Mouse (Mus musculus): ENCODE results near the gene Rftn1. TPM values are rescaled to one million over a fixed set of nuclear protein-coding genes. Genes with fewer than 3 reads are reported as not detected.

Gene Rftn1
- total and polyA plus RNA-seq, 3 experiments, result 52.5 to 80.6 (median 60.5) TPM

DNA sequence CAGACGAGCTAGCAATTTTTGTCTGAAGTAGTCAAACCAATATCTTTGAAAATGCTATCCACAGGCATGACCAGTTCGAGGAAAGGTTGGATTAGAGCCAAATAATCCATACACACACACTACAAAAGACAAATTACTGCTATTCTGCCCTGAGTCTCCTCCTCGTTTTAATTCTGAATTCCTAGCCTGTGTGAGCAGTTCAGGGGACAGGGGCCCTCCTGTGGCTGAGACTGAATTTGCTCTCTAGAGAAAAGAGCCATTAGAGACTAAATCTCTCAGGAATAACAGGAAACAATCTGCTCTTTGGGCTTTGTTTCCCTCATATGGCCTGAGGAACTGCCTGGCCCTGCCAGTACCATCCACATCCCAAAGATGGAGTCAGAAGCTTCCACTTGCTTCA, 3.2 kb upstream of the Rftn1 start:
- H3K4me3 ChIP-seq (replicated peaks in 1 of 3; ENCODE audit: low read depth in 2 of 3, low read length in 2 of 3, poor library complexity in 1 of 3), result no peak overlapping the region
- peaks cover 39 to 67% of the 10 kb centered on the region in 2 experiments for H3K36me3 ChIP-seq (replicated peaks in 1 of 2; ENCODE audit: control insufficient read depth in 1 of 2, insufficient read depth in 1 of 2, low read length in 1 of 2)
- dilution Hi-C loops (cut with MboI; ENCODE audit: extremely low pct_ligation_motif_present, extremely low pct_unique_long_range_greater_than_20kb, low sequenced_read_pairs) (no loop called here), in situ Hi-C loops (cut with MboI; ENCODE audit: low pct_ligation_motif_present, low pct_unique_long_range_greater_than_20kb, low sequenced_read_pairs) (no loop called here)
- H3K27ac ChIP-seq (ENCODE audit: insufficient read depth, low read depth), result peak overlapping the region; percentile 52
- no peak for TF ChIP-seq KAT2A (IDR thresholded peaks at IDR 0.05; ENCODE audit: insufficient replicate concordance, low read length)
- TF ChIP-seq JUND (conservative IDR thresholded peaks at IDR 0.05; ENCODE audit: low read depth, low read length), result no peak
- no peak for TF ChIP-seq GABPA (IDR thresholded peaks at IDR 0.05; ENCODE audit: insufficient replicate concordance, low read depth, low read length)
- TF ChIP-seq TCF12 (IDR thresholded peaks at IDR 0.05; ENCODE audit: low read depth, low read length), result no peak
- TF ChIP-seq MAZ (IDR thresholded peaks at IDR 0.05; ENCODE audit: low read depth, low read length), result no peak
- no peak for TF ChIP-seq USF1 (IDR thresholded peaks at IDR 0.05; ENCODE audit: low read depth, low read length)
- peak; percentile 45 for TF ChIP-seq SMC3 (IDR thresholded peaks at IDR 0.05; ENCODE audit: low read depth, low read length)
- no peak for TF ChIP-seq ETS1 (conservative IDR thresholded peaks at IDR 0.05; ENCODE audit: low read depth, low read length)
- TF ChIP-seq E2F4 (IDR thresholded peaks at IDR 0.05; ENCODE audit: insufficient replicate concordance, low read depth, low read length), result no peak
- TF ChIP-seq ZC3H11A (IDR thresholded peaks at IDR 0.05; ENCODE audit: low read depth, low read length), result no peak
- TF ChIP-seq MXI1 (IDR thresholded peaks at IDR 0.05; ENCODE audit: low read depth, low read length), result no peak
- peak; percentile 3; the same call in 1 of the 2 replicates for TF ChIP-seq POLR2AphosphoS2 (IDR thresholded peaks at IDR 0.05; ENCODE audit: low read depth, low read length)
- TF ChIP-seq HCFC1 (IDR thresholded peaks at IDR 0.05; ENCODE audit: low read depth, low read length), result no peak
- no peak for TF ChIP-seq POLR2A (IDR thresholded peaks at IDR 0.05; ENCODE audit: low read depth, low read length)
- peak in 1 of 2 experiments; percentile 52; a peak in 2 of 4 replicates for TF ChIP-seq CTCF (conservative IDR thresholded peaks at IDR 0.05 in 1 of 2, IDR thresholded peaks at IDR 0.05 in 1 of 2; ENCODE audit: low read depth in 2 of 2, low read length in 2 of 2)
- no peak for TF ChIP-seq BHLHE40 (IDR thresholded peaks at IDR 0.05; ENCODE audit: low read depth, low read length)
- no peak for TF ChIP-seq UBTF (IDR thresholded peaks at IDR 0.05; ENCODE audit: low read depth, low read length)
- TF ChIP-seq MAX (IDR thresholded peaks at IDR 0.05; ENCODE audit: low read length), result no peak
- TF ChIP-seq NELFE (IDR thresholded peaks at IDR 0.05; ENCODE audit: low read depth, low read length), result no peak
- no peak for TF ChIP-seq ZKSCAN1 (IDR thresholded peaks at IDR 0.05; ENCODE audit: borderline replicate concordance, low read depth, low read length)
- no peak for TF ChIP-seq IRF4 (IDR thresholded peaks at IDR 0.05; ENCODE audit: low read depth, low read length)
- TF ChIP-seq USF2 (conservative IDR thresholded peaks at IDR 0.05; ENCODE audit: low read depth, low read length), result no peak
- no peak for TF ChIP-seq TBP (conservative IDR thresholded peaks at IDR 0.05; ENCODE audit: low read depth, low read length)
- TF ChIP-seq CHD1 (IDR thresholded peaks at IDR 0.05; ENCODE audit: low read depth, low read length), result no peak
- no peak for TF ChIP-seq ZNF384 (IDR thresholded peaks at IDR 0.05; ENCODE audit: low read depth, low read length)
- TF ChIP-seq RCOR1 (conservative IDR thresholded peaks at IDR 0.05; ENCODE audit: low read depth, low read length), result no peak
- no peak for TF ChIP-seq EP300 (IDR thresholded peaks at IDR 0.05; ENCODE audit: low read length)
- no peak for TF ChIP-seq NRF1 (IDR thresholded peaks at IDR 0.05; ENCODE audit: low read depth, low read length)
- peak; percentile 55 for TF ChIP-seq RAD21 (IDR thresholded peaks at IDR 0.05; ENCODE audit: low read depth, low read length)
- TF ChIP-seq JUN (IDR thresholded peaks at IDR 0.05; ENCODE audit: insufficient read depth, low read depth, low read length), result no peak
- no peaks in the 10 kb centered on the region for H3K9me3 ChIP-seq (replicated peaks; ENCODE audit: low read length)
- DNase-seq (ENCODE audit: extremely low read depth), result no peak
- H3K9ac ChIP-seq (ENCODE audit: insufficient read depth, low read depth), result peak overlapping the region; percentile 21; the same call in 1 of the 2 replicates
- H3K4me1 ChIP-seq (ENCODE audit: control insufficient read depth in 1 of 2, insufficient read depth in 2 of 2), result peaks cover 36 to 75% of the 10 kb centered on the region in 2 experiments
- no peaks in the 10 kb centered on the region for H3K27me3 ChIP-seq (replicated peaks)
- H3K79me2 ChIP-seq (replicated peaks; ENCODE audit: control insufficient read depth, extremely low read depth, insufficient read depth, poor library complexity, severe bottlenecking), result peaks cover 66% of the 10 kb centered on the region
- no peak overlapping the region for H3K4me2 ChIP-seq (ENCODE audit: insufficient read depth, low read depth, poor library complexity, severe bottlenecking)
